Mouse (Mus musculus): ENCODE measurements around the gene Mdk.

Mdk gene

GRCm38 (mm10) chr2:91906141-91906540, 26.0 kb downstream of the Mdk start:
- DNase-seq = no peak

- DNase-seq = peak; percentile 26
Observed at GRCm38 (mm10) chr2:91904618-91905307, 27.3 kb downstream of the Mdk start.

- no peak for DNase-seq
Observed at GRCm38 (mm10) chr2:91903171-91903925, 28.7 kb downstream of the Mdk start.

GRCm38 (mm10) chr2:91902336-91902735, 29.8 kb downstream of the Mdk start:
- DNase-seq = peak; percentile 35

GRCm38 (mm10) chr2:91900431-91900830, 31.7 kb downstream of the Mdk start:
- no peak for DNase-seq

GRCm38 (mm10) chr2:91899141-91899540, 33.0 kb downstream of the Mdk start:
- no peak for DNase-seq

GRCm38 (mm10) chr2:91897968-91898367, 34.1 kb downstream of the Mdk start:
- no peak for DNase-seq

DNA sequence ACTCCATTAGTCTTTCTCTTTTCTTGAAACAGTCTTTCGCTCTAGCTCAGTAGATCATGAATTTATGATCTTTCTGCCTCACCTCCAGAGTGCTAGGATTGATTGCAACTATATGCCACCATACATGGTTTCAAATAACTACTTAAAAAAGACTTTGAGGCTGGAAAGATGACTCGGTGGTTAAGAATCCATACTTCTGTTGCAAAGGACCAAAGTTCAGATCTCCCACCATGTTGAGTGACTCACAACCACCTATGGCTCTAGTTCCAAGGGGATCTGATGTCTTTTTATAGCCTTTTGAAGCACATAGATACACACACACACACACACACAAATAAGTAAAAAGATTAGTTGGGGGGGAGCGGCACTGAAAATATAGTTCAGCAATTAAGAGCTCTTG, 36.7 kb downstream of the Mdk start:
- no peak for DNase-seq

DNA sequence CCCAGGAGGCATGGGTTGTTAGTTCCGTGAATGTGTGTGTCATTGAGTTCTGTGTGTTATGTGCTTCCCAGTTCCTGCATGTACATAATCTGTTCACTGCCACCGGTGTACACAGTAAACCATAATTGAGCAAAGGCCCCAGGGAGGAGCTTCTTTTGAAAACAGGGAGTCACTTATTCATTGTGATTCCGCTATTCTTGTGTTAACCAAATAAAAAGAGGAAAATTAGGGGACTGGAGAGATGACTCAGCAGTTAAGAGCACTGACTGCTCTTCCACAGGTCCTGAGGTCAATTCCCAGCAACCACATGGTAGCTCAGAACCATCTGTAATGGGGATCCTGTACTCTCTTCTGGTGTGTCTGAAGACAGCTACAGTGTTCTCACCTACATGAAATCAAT, 37.4 kb downstream of the Mdk start:
- no peak for DNase-seq

- no peak for DNase-seq
Observed at GRCm38 (mm10) chr2:91884616-91885015, 47.5 kb downstream of the Mdk start.

GRCm38 (mm10) chr2:91883961-91884360, 48.1 kb downstream of the Mdk start:
- DNase-seq = no peak

Data from cerebellum, adult 11 months (tissue).